7 mouse cellular contexts compared by ENCODE assay signal in genomic region chr11:22617204-22617874, GRCm38 (mm10).
DNase-seq lines count a peak whose midpoint lies in the region; ATAC-seq and TF ChIP-seq lines count a peak whose summit lies in the region.

No protein-coding gene starts in this region.

- H3K9ac ChIP-seq in limb, embryonic 12.5 days (replicated peaks), result 0 out of 2 replicates have a peak overlapping the region, but pooled peaks have one; percentile 19
- no peak overlapping the region; the same call in 1 of the 2 replicates for H3K9ac ChIP-seq in midbrain, embryonic 14.5 days (replicated peaks; ENCODE audit: low read length)

- no peaks in the 10 kb centered on the region for H3K36me3 ChIP-seq in embryonic facial prominence, embryonic 10.5 days (replicated peaks)
- no peaks in the 10 kb centered on the region for H3K36me3 ChIP-seq in kidney, adult 2 months (ENCODE audit: control insufficient read depth, insufficient read depth, low read length)
- H3K36me3 ChIP-seq in limb, embryonic 12.5 days, result no peaks in the 10 kb centered on the region
- H3K36me3 ChIP-seq in midbrain, embryonic 14.5 days (ENCODE audit: control insufficient read depth, insufficient read depth, low read length), result no peaks in the 10 kb centered on the region

- peak; percentile 85 for ATAC-seq in limb, embryonic 12.5 days (ENCODE audit: insufficient number of reproducible peaks, insufficient read depth, low FRiP score, low TSS enrichment, low read depth)
- ATAC-seq in midbrain, embryonic 14.5 days (ENCODE audit: low FRiP score, low TSS enrichment), result peak; percentile 84

- 15% methylated on average over 21 of the region's 21 CpGs for WGBS in embryonic facial prominence, embryonic 10.5 days
- WGBS in kidney, adult 2 months, result 6% methylated on average over 21 of the region's 21 CpGs
- WGBS in limb, embryonic 12.5 days, result 9% methylated on average over 21 of the region's 21 CpGs
- 17% methylated on average over 21 of the region's 21 CpGs for WGBS in midbrain, embryonic 14.5 days

- peaks cover 14% of the 10 kb centered on the region for H3K4me1 ChIP-seq in embryonic facial prominence, embryonic 10.5 days
- no peaks in the 10 kb centered on the region for H3K4me1 ChIP-seq in kidney, adult 2 months (ENCODE audit: control insufficient read depth, insufficient read depth, low read length)
- H3K4me1 ChIP-seq in limb, embryonic 12.5 days (replicated peaks), result peaks cover 11% of the 10 kb centered on the region
- H3K4me1 ChIP-seq in midbrain, embryonic 14.5 days (ENCODE audit: control insufficient read depth, insufficient read depth, low read length), result 0 out of 2 replicates have a peak, but pooled peaks cover 4% of the 10 kb centered on the region

- no peak for TF ChIP-seq POLR2A in kidney, adult 2 months (IDR thresholded peaks at IDR 0.05; ENCODE audit: low read depth, low read length)

- H3K27ac ChIP-seq in embryonic facial prominence, embryonic 10.5 days (replicated peaks), result peak overlapping the region; percentile 77; the same call in 1 of the 2 replicates
- peak overlapping the region; percentile 17 for H3K27ac ChIP-seq in kidney, adult 2 months (ENCODE audit: insufficient read depth, low read depth, low read length)
- no peak overlapping the region for H3K27ac ChIP-seq in limb, embryonic 12.5 days
- H3K27ac ChIP-seq in midbrain, embryonic 14.5 days (replicated peaks; ENCODE audit: low read depth, low read length), result no peak overlapping the region

- peak overlapping the region; percentile 52 for H3K4me3 ChIP-seq in embryonic facial prominence, embryonic 10.5 days
- peak overlapping the region; percentile 46 for H3K4me3 ChIP-seq in kidney, adult 2 months (ENCODE audit: insufficient read depth, low read depth, low read length)
- H3K4me3 ChIP-seq in limb, embryonic 12.5 days (replicated peaks), result peak overlapping the region; percentile 28
- peak overlapping the region; percentile 20; the same call in 1 of the 2 replicates for H3K4me3 ChIP-seq in midbrain, embryonic 14.5 days (replicated peaks; ENCODE audit: low read depth, low read length)

- peak; percentile 94 for DNase-seq in adrenal gland, postnatal 10 days
- DNase-seq in embryonic facial prominence, embryonic 10.5 days (ENCODE audit: low spot score), result peak; percentile 88
- peak; percentile 84 to 94 for DNase-seq in heart, adult 18-20 months
- DNase-seq in kidney, adult 2 months, result peak; percentile 86
- DNase-seq in midbrain, embryonic 14.5 days, result peak; percentile 89
- DNase-seq in spleen, adult 12 weeks (ENCODE audit: low spot score), result peak; percentile 50

- H3K9me3 ChIP-seq in embryonic facial prominence, embryonic 10.5 days, result no peaks in the 10 kb centered on the region
- H3K9me3 ChIP-seq in limb, embryonic 12.5 days, result no peaks in the 10 kb centered on the region
- no peaks in the 10 kb centered on the region for H3K9me3 ChIP-seq in midbrain, embryonic 14.5 days (ENCODE audit: control insufficient read depth, low read length)

- H3K4me2 ChIP-seq in limb, embryonic 12.5 days, result peak overlapping the region; percentile 51
- peak overlapping the region; percentile 58 for H3K4me2 ChIP-seq in midbrain, embryonic 14.5 days (ENCODE audit: low read length)

- peak; percentile 95 for TF ChIP-seq CTCF in kidney, adult 2 months (conservative IDR thresholded peaks at IDR 0.05; ENCODE audit: insufficient read depth, insufficient read length, low read depth, low read length)

- no peaks in the 10 kb centered on the region for H3K27me3 ChIP-seq in embryonic facial prominence, embryonic 10.5 days (replicated peaks; ENCODE audit: low read depth, poor library complexity, severe bottlenecking)
- H3K27me3 ChIP-seq in kidney, adult 2 months (replicated peaks; ENCODE audit: control insufficient read depth, insufficient read depth, low read length), result no peaks in the 10 kb centered on the region
- H3K27me3 ChIP-seq in limb, embryonic 12.5 days, result no peaks in the 10 kb centered on the region
- no peaks in the 10 kb centered on the region for H3K27me3 ChIP-seq in midbrain, embryonic 14.5 days (ENCODE audit: control insufficient read depth, insufficient read depth, low read length)

Comparison
In these comparisons a context has a peak if more than half of its experiments do, and no peak if none do; other contexts are left out.
1. H3K27ac ChIP-seq: peak in embryonic facial prominence, embryonic 10.5 days (single experiment) and kidney, adult 2 months (single experiment); none in limb, embryonic 12.5 days (single experiment) and midbrain, embryonic 14.5 days (single experiment).
2. Peak in every context shown above with its lines, with median percentiles within 50 percentile points of each other: DNase-seq and H3K4me3 ChIP-seq.